Mouse (Mus musculus) forebrain, embryonic 15.5 days (tissue): ENCODE results near the gene Tmem150c. TPM values are rescaled to one million over a fixed set of nuclear protein-coding genes. Genes with fewer than 3 reads are reported as not detected.

Experiments used
- ATAC-seq: fragments of 200-750 bp; cut with Nextera tagmentation; replicated peaks from 2 replicates; pipeline ENCODE4 v1.8.0; 2017; ENCODE audit warnings: mild to moderate bottlenecking, moderate TSS enrichment, moderate library complexity
- H3K27ac ChIP-seq: fragments of 300-500 bp; sonication (generic); replicated peaks from 2 replicates; pipeline ENCODE4 v1.5.1; 2015; ENCODE audit warnings: mild to moderate bottlenecking, inconsistent platforms
- H3K27me3 ChIP-seq: fragments of 300-500 bp; sonication (generic); 2 replicates; pipeline ENCODE4 v1.6.1; 2015; ENCODE audit warnings: inconsistent platforms
- H3K36me3 ChIP-seq: fragments of 300-500 bp; sonication (generic); 2 replicates; pipeline ENCODE4 v1.6.1; 2015; ENCODE audit warnings: mild to moderate bottlenecking, inconsistent platforms
- H3K4me1 ChIP-seq: fragments of 300-500 bp; sonication (generic); 2 replicates; pipeline ENCODE4 v1.6.1; 2015; ENCODE audit warnings: inconsistent platforms
- H3K4me2 ChIP-seq: fragments of 300-500 bp; sonication (generic); replicated peaks from 2 replicates; pipeline ENCODE4 v1.6.1; 2015; ENCODE audit warnings: mild to moderate bottlenecking, inconsistent platforms
- H3K4me3 ChIP-seq: fragments of 300-500 bp; sonication (generic); 2 replicates; pipeline ENCODE4 v1.5.1; 2015; ENCODE audit warnings: mild to moderate bottlenecking, inconsistent platforms
- H3K9ac ChIP-seq: fragments of 300-500 bp; sonication (generic); replicated peaks from 2 replicates; pipeline ENCODE4 v1.6.1; 2015; ENCODE audit warnings: mild to moderate bottlenecking, inconsistent platforms
- H3K9me3 ChIP-seq: fragments of 300-500 bp; sonication (generic); 2 replicates; pipeline ENCODE4 v1.6.1; 2016; ENCODE audit warnings: inconsistent platforms
- WGBS: fragments of 180-500 bp; shearing (Covaris S2); methylation state at CpG from one replicate; pipeline ENCODE4 v1.1.7; 2015; ENCODE audit warnings: mixed read lengths; 5-methylcytosine and 5-hydroxymethylcytosine counted together
- polyA plus RNA-seq: library from polyadenylated mRNA; unstranded; fragments of >200 nt; fragmentation: Nextera tagmentation; extraction: Ambion mirVana; gene quantifications from 2 replicates; pipeline ENCODE4 v1.2.1, GENCODE M21; 2015

Tmem150c gene
- polyA plus RNA-seq, 1 experiment from 2014 or later: 32.1 TPM

- H3K27ac ChIP-seq: peak overlapping the region; percentile 72
- H3K4me2 ChIP-seq: no peak overlapping the region
- H3K4me3 ChIP-seq: no peak overlapping the region
- no peaks in the 10 kb centered on the region for H3K9me3 ChIP-seq
- 34% methylated on average over 8 of the region's 8 CpGs for WGBS
- no peak overlapping the region for H3K9ac ChIP-seq
- H3K4me1 ChIP-seq: peaks cover 30% of the 10 kb centered on the region
- ATAC-seq: peak; percentile 67
- no peaks in the 10 kb centered on the region for H3K36me3 ChIP-seq
- no peaks in the 10 kb centered on the region for H3K27me3 ChIP-seq
Measured at GRCm38 (mm10) chr5:100085097-100085496, 74.5 kb downstream of the Tmem150c start.

GRCm38 (mm10) chr5:100083953-100084562, 75.5 kb downstream of the Tmem150c start:
- Histone ChIP-seq H3K4me3 (no peak overlapping the region), H3K36me3 (no peaks in the 10 kb centered on the region), H3K9me3 (no peaks in the 10 kb centered on the region), H3K27me3 (no peaks in the 10 kb centered on the region), H3K9ac (no peak overlapping the region), H3K4me1 (peaks cover 32% of the 10 kb centered on the region), H3K4me2 (no peak overlapping the region), H3K27ac (peak overlapping the region; percentile 79)
- WGBS: 37% methylated on average over 12 of the region's 12 CpGs
- no peak for ATAC-seq

GRCm38 (mm10) chr5:100082006-100082405, 77.6 kb downstream of the Tmem150c start:
- no peaks in the 10 kb centered on the region for H3K36me3 ChIP-seq
- no peak overlapping the region for H3K27ac ChIP-seq
- WGBS: 89% methylated on average over 4 of the region's 4 CpGs
- no peak for ATAC-seq
- peaks cover 35% of the 10 kb centered on the region for H3K4me1 ChIP-seq
- no peak overlapping the region for H3K4me3 ChIP-seq
- no peak overlapping the region for H3K9ac ChIP-seq
- H3K27me3 ChIP-seq: no peaks in the 10 kb centered on the region
- no peaks in the 10 kb centered on the region for H3K9me3 ChIP-seq
- H3K4me2 ChIP-seq: no peak overlapping the region

GRCm38 (mm10) chr5:100079931-100080275, 79.7 kb downstream of the Tmem150c start:
- 74% methylated on average over 8 of the region's 8 CpGs for WGBS
- H3K4me2 ChIP-seq: peak overlapping the region; percentile 40; the same call in 1 of the 2 replicates
- H3K36me3 ChIP-seq: no peaks in the 10 kb centered on the region
- no peak overlapping the region for H3K4me3 ChIP-seq
- ATAC-seq: no peak
- H3K4me1 ChIP-seq: peaks cover 24% of the 10 kb centered on the region
- H3K9ac ChIP-seq: no peak overlapping the region
- H3K9me3 ChIP-seq: no peaks in the 10 kb centered on the region
- no peak overlapping the region for H3K27ac ChIP-seq
- H3K27me3 ChIP-seq: no peaks in the 10 kb centered on the region

- Histone ChIP-seq H3K9me3 (no peaks in the 10 kb centered on the region), H3K27me3 (no peaks in the 10 kb centered on the region), H3K36me3 (no peaks in the 10 kb centered on the region), H3K9ac (peak overlapping the region; percentile 24; the same call in 1 of the 2 replicates), H3K4me1 (peaks cover 19% of the 10 kb centered on the region), H3K4me3 (peak overlapping the region; percentile 20), H3K4me2 (peak overlapping the region; percentile 40), H3K27ac (no peak overlapping the region)
- peak; percentile 24; the same call in 1 of the 2 replicates for ATAC-seq
- 34% methylated on average over 36 of the region's 36 CpGs for WGBS
Measured at GRCm38 (mm10) chr5:100079040-100079930, 80.3 kb downstream of the Tmem150c start.

GRCm38 (mm10) chr5:100074571-100074970, 85.0 kb downstream of the Tmem150c start:
- Histone ChIP-seq H3K4me1 (peaks cover 14% of the 10 kb centered on the region), H3K9me3 (no peaks in the 10 kb centered on the region), H3K27ac (no peak overlapping the region), H3K36me3 (no peaks in the 10 kb centered on the region), H3K4me3 (no peak overlapping the region), H3K4me2 (no peak overlapping the region), H3K27me3 (no peaks in the 10 kb centered on the region), H3K9ac (no peak overlapping the region)
- ATAC-seq: no peak
- WGBS: 61% methylated on average over 4 of the region's 4 CpGs

- Histone ChIP-seq H3K4me3 (no peak overlapping the region), H3K4me1 (peaks cover 6% of the 10 kb centered on the region), H3K9ac (no peak overlapping the region), H3K27ac (no peak overlapping the region), H3K27me3 (no peaks in the 10 kb centered on the region), H3K4me2 (no peak overlapping the region), H3K36me3 (peaks cover 8% of the 10 kb centered on the region; the same call in 1 of the 2 replicates), H3K9me3 (no peaks in the 10 kb centered on the region)
- 25% methylated on average over 9 of the region's 9 CpGs for whole genome bisulfite sequencing
- no peak for ATAC-seq
Measured at GRCm38 (mm10) chr5:100072557-100072956, 87.1 kb downstream of the Tmem150c start.

- Histone ChIP-seq H3K9me3 (no peaks in the 10 kb centered on the region), H3K4me2 (no peak overlapping the region), H3K27ac (no peak overlapping the region), H3K4me3 (no peak overlapping the region), H3K9ac (no peak overlapping the region), H3K4me1 (peaks cover 6% of the 10 kb centered on the region), H3K27me3 (no peaks in the 10 kb centered on the region), H3K36me3 (peaks cover 13% of the 10 kb centered on the region; the same call in 1 of the 2 replicates)
- no peak for ATAC-seq
- WGBS: 93% methylated on average over 5 of the region's 5 CpGs
Measured at GRCm38 (mm10) chr5:100071541-100071940, 88.1 kb downstream of the Tmem150c start.

GRCm38 (mm10) chr5:100070255-100070654, 89.4 kb downstream of the Tmem150c start:
- Histone ChIP-seq H3K27ac (no peak overlapping the region), H3K4me1 (peaks cover 6% of the 10 kb centered on the region), H3K9ac (no peak overlapping the region), H3K27me3 (no peaks in the 10 kb centered on the region), H3K4me3 (no peak overlapping the region), H3K4me2 (no peak overlapping the region), H3K36me3 (peaks cover 13% of the 10 kb centered on the region; the same call in 1 of the 2 replicates), H3K9me3 (no peaks in the 10 kb centered on the region)
- 27% methylated on average over 3 of the region's 3 CpGs for WGBS
- ATAC-seq: peak; percentile 57

GRCm38 (mm10) chr5:100069526-100069925, 90.1 kb downstream of the Tmem150c start:
- Histone ChIP-seq H3K27me3 (no peaks in the 10 kb centered on the region), H3K4me1 (peaks cover 6% of the 10 kb centered on the region), H3K36me3 (peaks cover 13% of the 10 kb centered on the region; the same call in 1 of the 2 replicates), H3K4me2 (no peak overlapping the region), H3K4me3 (no peak overlapping the region), H3K9ac (no peak overlapping the region), H3K27ac (no peak overlapping the region), H3K9me3 (no peaks in the 10 kb centered on the region)
- ATAC-seq: no peak
- WGBS: 87% methylated on average over 2 of the region's 2 CpGs

- H3K36me3 ChIP-seq: peaks cover 31% of the 10 kb centered on the region
- H3K9ac ChIP-seq: no peak overlapping the region
- 90% methylated on average over 16 of the region's 16 CpGs for WGBS
- H3K9me3 ChIP-seq: no peaks in the 10 kb centered on the region
- no peak overlapping the region for H3K27ac ChIP-seq
- no peak overlapping the region for H3K4me3 ChIP-seq
- no peak for ATAC-seq
- H3K4me1 ChIP-seq: peaks cover 6% of the 10 kb centered on the region
- H3K4me2 ChIP-seq: no peak overlapping the region
- no peaks in the 10 kb centered on the region for H3K27me3 ChIP-seq
Measured at GRCm38 (mm10) chr5:100067579-100067978, 92.0 kb downstream of the Tmem150c start.

GRCm38 (mm10) chr5:100060876-100061275, 98.7 kb downstream of the Tmem150c start:
- no peaks in the 10 kb centered on the region for H3K9me3 ChIP-seq
- peaks cover 27% of the 10 kb centered on the region for H3K4me1 ChIP-seq
- no peak for ATAC-seq
- no peak overlapping the region for H3K27ac ChIP-seq
- H3K9ac ChIP-seq: no peak overlapping the region
- 95% methylated on average over 14 of the region's 14 CpGs for WGBS
- H3K27me3 ChIP-seq: no peaks in the 10 kb centered on the region
- H3K36me3 ChIP-seq: peaks cover 44% of the 10 kb centered on the region
- no peak overlapping the region for H3K4me2 ChIP-seq
- H3K4me3 ChIP-seq: no peak overlapping the region
